Mouse (Mus musculus): ENCODE results near the gene Gm20388. TPM values are rescaled to one million over a fixed set of nuclear protein-coding genes. Genes with fewer than 3 reads are reported as not detected.
A peak's percentile ranks its signal among the peaks of the same experiment; 100 is the strongest.

Gene Gm20388
- polyA plus RNA-seq, 1 experiment from 2014 or later, result not detected

DNA sequence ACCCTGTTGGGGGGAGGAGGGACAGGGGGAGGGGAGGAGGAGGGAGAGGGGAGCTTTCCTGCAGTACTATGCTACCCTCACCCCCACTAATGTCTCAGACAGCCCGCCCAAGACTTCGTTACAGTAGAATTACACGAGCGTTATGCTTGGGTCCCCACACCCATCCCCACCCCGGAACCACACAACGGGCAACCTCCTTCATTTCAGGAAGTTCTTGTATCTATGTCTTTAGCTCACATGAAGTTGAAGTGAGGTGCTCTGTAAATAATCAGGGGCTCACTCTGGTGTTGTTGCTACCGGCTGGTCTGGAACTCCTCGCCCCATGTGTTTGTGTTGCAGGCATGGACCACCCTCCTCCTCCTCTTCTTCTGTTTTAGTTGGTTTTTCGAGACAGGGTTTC, 2517.5 kb downstream of the Gm20388 start:
- Histone ChIP-seq H3K36me3 (ENCODE audit: control insufficient read depth, insufficient read depth, low read length) (no peaks in the 10 kb centered on the region), H3K27me3 (ENCODE audit: control insufficient read depth, insufficient read depth, low read depth, low read length) (no peaks in the 10 kb centered on the region), H3K9ac (ENCODE audit: low read length) (no peak overlapping the region), H3K27ac (ENCODE audit: low read length) (no peak overlapping the region), H3K4me3 (ENCODE audit: low read length) (no peak overlapping the region), H3K9me3 (ENCODE audit: control insufficient read depth, low read length) (no peaks in the 10 kb centered on the region), H3K4me2 (ENCODE audit: low read depth, low read length) (no peak overlapping the region), H3K4me1 (replicated peaks; ENCODE audit: control insufficient read depth, insufficient read depth, low read length) (peaks cover 17% of the 10 kb centered on the region)
- no peak for ATAC-seq (ENCODE audit: low read depth)
- 87% methylated on average over 9 of the region's 9 CpGs for WGBS

DNA sequence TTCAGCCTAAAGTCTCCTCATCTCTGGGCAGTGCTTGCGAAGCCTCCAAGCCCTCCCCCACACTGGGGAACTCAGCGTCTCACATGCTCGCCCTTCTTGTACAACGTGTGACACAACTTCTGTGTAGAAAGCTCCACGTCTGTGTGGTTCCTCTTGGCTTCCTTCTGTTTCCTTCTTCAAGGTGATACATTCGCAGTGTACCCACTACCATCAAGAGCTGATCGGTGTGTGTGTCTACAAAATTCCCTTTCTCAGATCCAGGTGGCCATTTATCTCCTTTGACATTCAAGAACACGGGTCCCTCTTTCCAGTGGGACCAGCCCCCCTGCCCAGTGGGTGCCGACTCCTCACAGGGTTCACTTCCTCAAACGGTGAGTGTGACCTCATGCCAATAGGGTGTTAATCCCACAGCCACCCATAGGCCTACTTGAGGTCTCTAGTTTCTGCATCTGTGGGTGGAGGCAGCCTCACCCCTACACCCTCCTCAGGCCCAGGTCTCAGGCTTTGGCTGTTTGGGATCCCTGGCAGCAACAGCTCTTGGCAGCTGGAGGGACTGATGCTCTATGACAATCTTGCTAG, 2519.5 kb downstream of the Gm20388 start:
- Histone ChIP-seq H3K36me3 (ENCODE audit: control insufficient read depth, insufficient read depth, low read length) (no peaks in the 10 kb centered on the region), H3K9ac (ENCODE audit: low read length) (no peak overlapping the region), H3K4me1 (replicated peaks; ENCODE audit: control insufficient read depth, insufficient read depth, low read length) (peaks cover 19% of the 10 kb centered on the region), H3K4me3 (ENCODE audit: low read length) (no peak overlapping the region), H3K27me3 (ENCODE audit: control insufficient read depth, insufficient read depth, low read depth, low read length) (no peaks in the 10 kb centered on the region), H3K27ac (ENCODE audit: low read length) (no peak overlapping the region), H3K9me3 (ENCODE audit: control insufficient read depth, low read length) (no peaks in the 10 kb centered on the region), H3K4me2 (ENCODE audit: low read depth, low read length) (no peak overlapping the region)
- 73% methylated on average over 10 of the region's 10 CpGs for WGBS
- ATAC-seq (ENCODE audit: low read depth), result no peak

DNA sequence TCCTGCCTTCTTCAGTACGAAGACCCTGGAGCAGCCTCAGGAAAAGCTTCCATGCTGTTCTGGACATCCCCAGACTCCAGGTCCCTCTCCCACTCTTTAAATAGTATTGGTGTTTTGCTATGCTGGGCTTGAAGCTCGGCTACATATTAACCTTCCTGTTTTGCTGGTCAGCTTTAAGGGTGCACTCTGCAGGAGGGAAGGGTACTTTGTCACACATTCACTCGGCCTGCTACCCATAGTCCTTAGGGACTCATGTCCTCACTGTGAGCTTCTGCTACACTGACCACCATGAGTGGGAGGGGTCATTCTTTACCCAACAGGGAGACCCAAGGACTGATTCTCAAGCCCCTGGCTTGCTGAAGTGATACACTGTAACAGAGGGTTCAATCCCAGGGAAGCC, 2520.0 kb downstream of the Gm20388 start:
- Histone ChIP-seq H3K4me3 (ENCODE audit: low read length) (no peak overlapping the region), H3K4me1 (replicated peaks; ENCODE audit: control insufficient read depth, insufficient read depth, low read length) (peaks cover 19% of the 10 kb centered on the region), H3K9me3 (ENCODE audit: control insufficient read depth, low read length) (0 out of 2 replicates have a peak, but pooled peaks cover 5% of the 10 kb centered on the region), H3K27me3 (ENCODE audit: control insufficient read depth, insufficient read depth, low read depth, low read length) (no peaks in the 10 kb centered on the region), H3K36me3 (ENCODE audit: control insufficient read depth, insufficient read depth, low read length) (peaks cover 4% of the 10 kb centered on the region), H3K9ac (ENCODE audit: low read length) (no peak overlapping the region), H3K27ac (ENCODE audit: low read length) (no peak overlapping the region), H3K4me2 (ENCODE audit: low read depth, low read length) (no peak overlapping the region)
- ATAC-seq (ENCODE audit: low read depth), result no peak
- 70% methylated on average over 3 of the region's 3 CpGs for WGBS

DNA sequence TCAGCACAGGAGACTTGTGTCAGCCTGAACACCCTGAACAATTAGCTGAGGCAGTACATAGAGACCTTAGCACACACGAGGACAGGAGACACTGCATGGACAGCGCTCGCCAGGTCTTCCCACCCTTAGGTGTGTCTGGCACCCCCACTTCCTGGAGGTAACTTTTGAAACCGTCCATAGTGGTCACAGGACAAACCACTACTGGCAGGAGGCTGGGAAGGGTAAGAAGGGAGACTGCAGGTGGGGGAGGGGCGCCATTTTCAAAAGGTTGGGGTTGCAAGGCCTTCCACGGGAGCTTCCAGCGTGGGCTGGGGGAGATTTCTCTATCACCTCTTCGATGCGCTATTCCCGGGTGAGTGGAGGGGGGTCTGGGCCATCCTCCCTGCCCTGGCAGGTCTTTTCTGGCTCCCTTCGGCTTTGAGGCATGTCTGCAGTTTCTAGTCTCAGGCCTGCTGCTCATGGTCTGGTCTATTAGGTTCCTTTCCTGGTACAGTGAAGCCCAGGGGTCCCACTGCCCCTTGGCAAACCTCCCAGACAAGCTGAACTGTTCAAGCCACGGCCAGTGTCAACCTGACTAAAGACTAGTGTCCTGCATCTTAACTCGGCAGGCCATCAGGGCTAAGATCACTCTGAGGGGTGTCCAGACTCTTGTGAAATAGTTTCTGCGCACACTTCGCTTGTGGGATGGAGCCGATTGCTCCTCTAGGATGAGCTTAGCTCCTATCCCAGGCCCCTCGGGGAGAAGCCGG, 2521.2 kb downstream of the Gm20388 start:
- Histone ChIP-seq H3K4me1 (replicated peaks; ENCODE audit: control insufficient read depth, insufficient read depth, low read length) (peaks cover 19% of the 10 kb centered on the region), H3K4me2 (ENCODE audit: low read depth, low read length) (peak overlapping the region; percentile 92), H3K27me3 (ENCODE audit: control insufficient read depth, insufficient read depth, low read depth, low read length) (no peaks in the 10 kb centered on the region), H3K9ac (ENCODE audit: low read length) (peak overlapping the region; percentile 89), H3K36me3 (ENCODE audit: control insufficient read depth, insufficient read depth, low read length) (peaks cover 4% of the 10 kb centered on the region), H3K4me3 (ENCODE audit: low read length) (peak overlapping the region; percentile 73), H3K27ac (ENCODE audit: low read length) (peak overlapping the region; percentile 85), H3K9me3 (ENCODE audit: control insufficient read depth, low read length) (0 out of 2 replicates have a peak, but pooled peaks cover 5% of the 10 kb centered on the region)
- peak; percentile 9; the same call in 1 of the 2 replicates for ATAC-seq (ENCODE audit: low read depth)
- 26% methylated on average over 18 of the region's 18 CpGs for WGBS

DNA sequence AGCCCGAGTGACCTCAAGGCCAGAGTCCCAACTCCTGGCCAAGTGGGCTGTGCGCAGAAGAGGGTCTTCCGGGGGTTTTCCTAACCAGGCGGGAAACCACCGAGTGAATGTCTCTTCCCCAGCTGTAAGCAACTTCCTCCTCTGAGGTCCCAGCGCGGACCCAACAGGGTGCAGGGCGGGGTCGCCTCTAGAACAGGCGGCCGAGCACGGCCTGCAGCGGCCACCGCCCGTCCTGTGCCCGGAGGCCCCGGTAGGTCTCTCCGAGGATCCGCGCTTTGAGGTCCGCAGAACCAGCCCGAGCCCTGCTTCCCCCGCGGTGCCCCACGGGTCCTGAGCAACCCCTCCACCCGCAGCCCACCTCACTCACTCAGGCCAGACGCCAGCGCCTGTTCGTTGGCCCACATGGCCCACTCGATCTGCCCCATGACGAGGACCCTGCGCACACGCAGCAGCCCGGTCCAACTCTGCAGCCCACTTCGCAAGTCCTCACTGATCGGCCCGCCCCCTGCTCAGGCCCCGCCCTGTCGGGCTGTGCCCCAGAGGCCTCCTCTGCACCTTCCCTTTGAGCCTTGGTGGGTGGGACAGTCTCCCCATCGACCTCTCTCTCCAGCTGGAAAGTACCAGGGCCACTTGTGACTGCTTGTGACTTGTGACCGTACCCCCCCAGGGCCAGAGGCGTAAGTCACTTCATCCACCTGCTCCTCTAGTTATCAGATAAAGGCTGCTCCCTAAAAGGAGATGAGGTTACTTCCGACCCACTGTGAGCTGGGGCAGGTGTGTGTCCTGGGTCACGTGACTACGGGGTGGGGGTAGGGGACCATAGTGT, 2522.0 kb downstream of the Gm20388 start, which contains the start of gene Cyba:
Cyba (minus strand) TSS at position 488 of the 826 bp plus-strand sequence.
- Histone ChIP-seq H3K9me3 (ENCODE audit: control insufficient read depth, low read length) (0 out of 2 replicates have a peak, but pooled peaks cover 5% of the 10 kb centered on the region), H3K4me1 (replicated peaks; ENCODE audit: control insufficient read depth, insufficient read depth, low read length) (peaks cover 19% of the 10 kb centered on the region), H3K4me3 (ENCODE audit: low read length) (peak within 1 kb of the TSS; percentile 73), H3K27me3 (ENCODE audit: control insufficient read depth, insufficient read depth, low read depth, low read length) (no peaks in the 10 kb centered on the region), H3K36me3 (ENCODE audit: control insufficient read depth, insufficient read depth, low read length) (peaks cover 4% of the 10 kb centered on the region), H3K9ac (ENCODE audit: low read length) (peak within 1 kb of the TSS; percentile 89), H3K4me2 (ENCODE audit: low read depth, low read length) (peak within 1 kb of the TSS; percentile 92), H3K27ac (ENCODE audit: low read length) (peak within 1 kb of the TSS; percentile 85)
- ATAC-seq (ENCODE audit: low read depth), result peak; percentile 94
- WGBS, result 2% methylated on average over 40 of the region's 45 CpGs

DNA sequence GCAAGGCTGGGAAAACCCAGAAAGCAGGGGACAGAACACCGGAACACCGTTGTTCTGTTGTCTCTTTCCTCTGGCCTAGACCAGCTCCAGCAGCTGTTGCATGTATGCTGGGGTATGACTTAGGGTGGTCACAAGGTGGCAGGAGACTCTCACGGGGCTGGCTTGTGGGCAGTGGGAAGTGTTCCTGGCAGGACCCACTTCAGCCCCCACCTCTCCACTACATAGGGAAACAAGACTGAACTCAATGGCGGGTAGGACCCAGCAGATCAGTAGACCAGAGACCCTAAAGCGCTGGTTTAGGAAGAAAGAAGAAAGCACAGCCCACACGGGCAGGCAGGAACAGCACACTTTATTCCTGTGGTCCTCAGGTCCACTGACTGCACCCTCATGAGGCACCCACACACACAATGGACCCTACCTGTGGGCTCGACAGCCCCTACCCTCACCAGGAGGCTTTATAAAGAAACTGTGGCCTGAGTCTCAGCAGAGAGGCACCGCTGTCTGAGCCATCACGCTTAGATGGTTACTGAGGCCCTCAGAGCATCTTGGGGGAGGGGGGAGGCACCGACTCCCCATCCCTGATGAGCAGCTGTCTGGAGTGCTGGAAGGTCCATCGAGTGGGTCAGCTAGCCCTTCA, 2522.7 kb downstream of the Gm20388 start:
- peaks cover 19% of the 10 kb centered on the region for H3K4me1 ChIP-seq (replicated peaks; ENCODE audit: control insufficient read depth, insufficient read depth, low read length)
- no peaks in the 10 kb centered on the region for H3K27me3 ChIP-seq (ENCODE audit: control insufficient read depth, insufficient read depth, low read depth, low read length)
- H3K4me2 ChIP-seq (ENCODE audit: low read depth, low read length), result peak overlapping the region; percentile 92
- 0 out of 2 replicates have a peak, but pooled peaks cover 5% of the 10 kb centered on the region for H3K9me3 ChIP-seq (ENCODE audit: control insufficient read depth, low read length)
- ATAC-seq (ENCODE audit: low read depth), result peak; percentile 31
- peaks cover 4% of the 10 kb centered on the region for H3K36me3 ChIP-seq (ENCODE audit: control insufficient read depth, insufficient read depth, low read length)
- H3K9ac ChIP-seq (ENCODE audit: low read length), result peak overlapping the region; percentile 89
- peak overlapping the region; percentile 28; the same call in 1 of the 2 replicates for H3K27ac ChIP-seq (ENCODE audit: low read length)
- H3K4me3 ChIP-seq (ENCODE audit: low read length), result peak overlapping the region; percentile 73
- WGBS, result 53% methylated on average over 11 of the region's 11 CpGs

DNA sequence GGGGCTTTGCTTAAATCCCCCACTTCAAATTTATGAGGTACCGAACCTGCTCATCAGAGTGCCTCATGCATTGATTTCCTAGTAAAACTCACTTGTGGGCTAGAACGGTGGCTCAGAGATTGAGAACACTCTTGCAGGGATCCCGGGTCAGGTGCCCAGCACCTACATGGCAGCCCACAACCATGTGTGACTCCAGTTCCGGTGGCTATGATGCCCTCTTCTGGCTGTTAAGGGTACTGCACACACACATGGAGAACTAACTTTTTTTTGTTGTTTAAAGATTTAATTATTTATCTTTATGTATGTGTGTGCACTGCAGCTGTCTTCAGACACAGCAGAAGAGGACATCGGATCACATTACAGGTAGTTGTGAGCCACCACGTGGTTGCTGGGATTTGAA, 2524.7 kb downstream of the Gm20388 start:
- Histone ChIP-seq H3K36me3 (ENCODE audit: control insufficient read depth, insufficient read depth, low read length) (peaks cover 4% of the 10 kb centered on the region), H3K4me1 (replicated peaks; ENCODE audit: control insufficient read depth, insufficient read depth, low read length) (peaks cover 19% of the 10 kb centered on the region), H3K27ac (ENCODE audit: low read length) (no peak overlapping the region), H3K27me3 (ENCODE audit: control insufficient read depth, insufficient read depth, low read depth, low read length) (no peaks in the 10 kb centered on the region), H3K4me2 (ENCODE audit: low read depth, low read length) (no peak overlapping the region), H3K9ac (ENCODE audit: low read length) (no peak overlapping the region), H3K9me3 (ENCODE audit: control insufficient read depth, low read length) (0 out of 2 replicates have a peak, but pooled peaks cover 5% of the 10 kb centered on the region), H3K4me3 (ENCODE audit: low read length) (no peak overlapping the region)
- no peak for ATAC-seq (ENCODE audit: low read depth)
- 90% methylated on average over 6 of the region's 6 CpGs for WGBS

DNA sequence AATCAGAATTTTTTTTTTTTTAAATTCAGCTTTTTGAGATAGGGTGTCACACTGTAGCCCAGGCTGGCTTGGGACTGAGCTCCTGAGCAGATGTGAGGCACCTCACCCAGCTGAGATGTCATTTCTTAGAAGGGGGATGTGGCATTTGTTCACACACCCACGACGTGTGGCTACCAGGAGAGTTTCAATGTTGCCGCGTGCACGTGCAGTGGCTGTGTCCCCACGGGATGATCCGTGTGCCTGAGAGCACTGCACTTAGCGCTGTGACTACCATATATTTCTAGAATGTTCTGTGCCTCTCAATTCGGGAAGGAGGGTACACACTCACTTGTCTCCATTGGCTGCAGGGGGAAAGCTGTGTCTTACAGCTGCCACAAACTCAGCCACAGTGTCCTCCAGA, 2525.5 kb downstream of the Gm20388 start:
- no peak overlapping the region for H3K4me3 ChIP-seq (ENCODE audit: low read length)
- H3K27me3 ChIP-seq (ENCODE audit: control insufficient read depth, insufficient read depth, low read depth, low read length), result no peaks in the 10 kb centered on the region
- WGBS, result 92% methylated on average over 9 of the region's 9 CpGs
- peaks cover 18% of the 10 kb centered on the region for H3K4me1 ChIP-seq (replicated peaks; ENCODE audit: control insufficient read depth, insufficient read depth, low read length)
- H3K36me3 ChIP-seq (ENCODE audit: control insufficient read depth, insufficient read depth, low read length), result peaks cover 4% of the 10 kb centered on the region
- H3K27ac ChIP-seq (ENCODE audit: low read length), result no peak overlapping the region
- H3K9ac ChIP-seq (ENCODE audit: low read length), result no peak overlapping the region
- no peak overlapping the region for H3K4me2 ChIP-seq (ENCODE audit: low read depth, low read length)
- no peak for ATAC-seq (ENCODE audit: low read depth)
- H3K9me3 ChIP-seq (ENCODE audit: control insufficient read depth, low read length), result 0 out of 2 replicates have a peak, but pooled peaks cover 5% of the 10 kb centered on the region
